Mouse (Mus musculus): ENCODE data around the gene Rrnad1. TPM values are rescaled to one million over a fixed set of nuclear protein-coding genes. Genes with fewer than 3 reads are reported as not detected.
A peak's percentile ranks its signal among the peaks of the same experiment; 100 is the strongest.
"Not testable (repeated sequence)": the region's sequence is repeated elsewhere in the genome, so short reads cannot be mapped to it uniquely, and the experiment has no call there.

The Rrnad1 gene
- total and polyA plus RNA-seq, 3 experiments = 10.9 to 21.1 TPM; not detected in 1

GRCm38 (mm10) chr3:87903821-87904220, 26.7 kb downstream of the Rrnad1 start:
- H3K27ac ChIP-seq (ENCODE audit: control insufficient read depth, low read depth, low read length) = peak overlapping the region; percentile 80
- peaks cover 0 to 32% of the 10 kb centered on the region in 2 experiments; a peak in 2 of 4 replicates for H3K4me1 ChIP-seq (ENCODE audit: control insufficient read depth in 1 of 2, insufficient read depth in 2 of 2, low read length in 2 of 2)
- peaks cover 0 to 16% of the 10 kb centered on the region in 2 experiments; a peak in 2 of 4 replicates for H3K36me3 ChIP-seq (ENCODE audit: control insufficient read depth in 1 of 2, insufficient read depth in 2 of 2, low read length in 2 of 2)
- DNase-seq (ENCODE audit: low read depth, low spot score) = peak; percentile 36
- peak overlapping the region; percentile 26; the same call in 1 of the 2 replicates for H3K9ac ChIP-seq (ENCODE audit: control insufficient read depth, low read depth, low read length, poor library complexity, severe bottlenecking)
- no peak for TF ChIP-seq NRF1 (IDR thresholded peaks at IDR 0.05; ENCODE audit: insufficient read depth, low read depth, low read length, poor library complexity, severe bottlenecking)
- no peak for TF ChIP-seq SMC3 (IDR thresholded peaks at IDR 0.05; ENCODE audit: low read depth, low read length)
- no peak for TF ChIP-seq KAT2A (conservative IDR thresholded peaks at IDR 0.05; ENCODE audit: low read depth, low read length)
- TF ChIP-seq EP300 (IDR thresholded peaks at IDR 0.05; ENCODE audit: low read depth in 1 of 2, low read length in 2 of 2) = no peak
- no peak for TF ChIP-seq CHD2 (IDR thresholded peaks at IDR 0.05; ENCODE audit: low read length)
- TF ChIP-seq HCFC1 (IDR thresholded peaks at IDR 0.05; ENCODE audit: low read depth, low read length) = no peak
- TF ChIP-seq CTCF (IDR thresholded peaks at IDR 0.05 in 2 of 3, conservative IDR thresholded peaks at IDR 0.05 in 1 of 3; ENCODE audit: control insufficient read depth in 1 of 3, insufficient read depth in 1 of 3, low read depth in 2 of 3, low read length in 3 of 3, poor library complexity in 1 of 3, severe bottlenecking in 1 of 3) = no peak
- no peak for TF ChIP-seq USF2 (IDR thresholded peaks at IDR 0.05; ENCODE audit: borderline replicate concordance in 1 of 2, insufficient read depth in 1 of 2, low read depth in 1 of 2, low read length in 2 of 2)
- H3K4me3 ChIP-seq (ENCODE audit: control insufficient read depth in 1 of 2, insufficient read depth in 1 of 2, low read depth in 2 of 2, low read length in 2 of 2) = no peak overlapping the region
- H3K79me2 ChIP-seq (ENCODE audit: control insufficient read depth, insufficient read depth, low read length, poor library complexity) = peaks cover 33% of the 10 kb centered on the region
- no peaks in the 10 kb centered on the region for H3K27me3 ChIP-seq (ENCODE audit: control insufficient read depth in 1 of 2, insufficient read depth in 2 of 2, low read length in 2 of 2)
- no peaks in the 10 kb centered on the region for H3K9me3 ChIP-seq (replicated peaks; ENCODE audit: insufficient read depth, low read length)

- H3K4me3 ChIP-seq (ENCODE audit: control insufficient read depth in 1 of 2, insufficient read depth in 1 of 2, low read depth in 2 of 2, low read length in 2 of 2); H3K9me3 ChIP-seq (replicated peaks; ENCODE audit: insufficient read depth, low read length); H3K36me3 ChIP-seq (ENCODE audit: control insufficient read depth in 1 of 2, insufficient read depth in 2 of 2, low read length in 2 of 2); DNase-seq (ENCODE audit: low read depth, low spot score); H3K27me3 ChIP-seq (ENCODE audit: control insufficient read depth in 1 of 2, insufficient read depth in 2 of 2, low read length in 2 of 2): not testable (repeated sequence)
- Histone ChIP-seq H3K27ac (ENCODE audit: control insufficient read depth, low read depth, low read length) (peak overlapping the region; percentile 98), H3K4me1 (ENCODE audit: control insufficient read depth in 1 of 2, insufficient read depth in 2 of 2, low read length in 2 of 2) (peaks cover 0 to 26% of the 10 kb centered on the region in 2 experiments; a peak in 2 of 4 replicates), H3K79me2 (ENCODE audit: control insufficient read depth, insufficient read depth, low read length, poor library complexity) (peaks cover 15% of the 10 kb centered on the region), H3K9ac (ENCODE audit: control insufficient read depth, low read depth, low read length, poor library complexity, severe bottlenecking) (peak overlapping the region; percentile 44)
Measured at GRCm38 (mm10) chr3:87901959-87902358, 28.6 kb downstream of the Rrnad1 start.

DNA sequence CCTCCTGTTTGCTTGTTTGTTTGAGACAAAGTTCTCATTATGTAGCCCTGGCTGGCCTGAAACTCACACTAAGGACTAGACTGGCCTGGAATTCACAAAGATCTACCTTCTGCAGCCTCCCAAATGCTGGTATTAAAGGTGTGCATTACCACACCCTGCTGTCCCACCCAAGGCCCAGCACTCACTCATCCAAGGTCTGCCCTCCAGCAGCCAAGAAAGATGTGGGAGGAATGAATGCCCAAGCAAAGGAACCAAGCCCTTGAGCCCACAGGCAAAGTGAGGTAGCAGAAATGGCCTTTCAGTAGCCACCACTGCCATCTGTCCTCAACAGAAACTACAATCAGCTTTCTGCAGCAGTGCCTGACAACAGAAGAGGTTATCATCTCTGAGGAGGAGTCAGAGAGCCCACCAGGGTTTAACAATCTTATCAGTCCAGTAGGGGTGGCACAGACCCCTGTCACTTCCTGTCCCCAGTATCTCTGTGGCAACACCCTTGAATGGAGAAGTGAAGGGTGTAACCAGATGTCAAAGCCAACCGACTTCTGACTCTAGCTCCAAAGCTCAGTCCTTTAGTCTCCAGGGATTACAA, 29.4 kb downstream of the Rrnad1 start:
- peaks cover 0 to 26% of the 10 kb centered on the region in 2 experiments; a peak in 2 of 4 replicates for H3K4me1 ChIP-seq (ENCODE audit: control insufficient read depth in 1 of 2, insufficient read depth in 2 of 2, low read length in 2 of 2)
- no peaks in the 10 kb centered on the region for H3K27me3 ChIP-seq (ENCODE audit: control insufficient read depth in 1 of 2, insufficient read depth in 2 of 2, low read length in 2 of 2)
- H3K9ac ChIP-seq (ENCODE audit: control insufficient read depth, low read depth, low read length, poor library complexity, severe bottlenecking) = peak overlapping the region; percentile 60
- H3K36me3 ChIP-seq (ENCODE audit: control insufficient read depth in 1 of 2, insufficient read depth in 2 of 2, low read length in 2 of 2) = peaks cover 0 to 5% of the 10 kb centered on the region in 2 experiments; a peak in 2 of 4 replicates
- no peaks in the 10 kb centered on the region for H3K9me3 ChIP-seq (replicated peaks; ENCODE audit: insufficient read depth, low read length)
- peak overlapping the region; percentile 98 for H3K27ac ChIP-seq (ENCODE audit: control insufficient read depth, low read depth, low read length)
- peaks cover 6% of the 10 kb centered on the region for H3K79me2 ChIP-seq (ENCODE audit: control insufficient read depth, insufficient read depth, low read length, poor library complexity)
- peak overlapping the region; percentile 42 for H3K4me3 ChIP-seq (ENCODE audit: control insufficient read depth in 1 of 2, insufficient read depth in 1 of 2, low read depth in 2 of 2, low read length in 2 of 2)
- peak; percentile 96 for DNase-seq (ENCODE audit: low read depth, low spot score)
- TF ChIP-seq CHD1 (IDR thresholded peaks at IDR 0.05; ENCODE audit: low read depth, low read length) (0 out of 2 replicates have a peak, but pooled peaks have one; percentile 41), MAFK (IDR thresholded peaks at IDR 0.05; ENCODE audit: borderline replicate concordance, low read depth, low read length) (no peak; the same call in 1 of the 2 replicates), ZNF384 (IDR thresholded peaks at IDR 0.05; ENCODE audit: low read depth, low read length) (no peak), ZKSCAN1 (IDR thresholded peaks at IDR 0.05; ENCODE audit: low read depth, low read length) (no peak), TBP (IDR thresholded peaks at IDR 0.05; ENCODE audit: low read depth, low read length) (peak; percentile 89), GABPA (IDR thresholded peaks at IDR 0.05; ENCODE audit: low read depth, low read length) (no peak), NELFE (IDR thresholded peaks at IDR 0.05; ENCODE audit: low read depth, low read length) (peak; percentile 66), MYC (IDR thresholded peaks at IDR 0.05; ENCODE audit: low read depth, low read length) (peak; percentile 80; the same call in 1 of the 2 replicates), MYB (IDR thresholded peaks at IDR 0.05; ENCODE audit: low read depth, low read length) (peak; percentile 96), ZC3H11A (IDR thresholded peaks at IDR 0.05; ENCODE audit: low read depth, low read length) (no peak), NRF1 (IDR thresholded peaks at IDR 0.05; ENCODE audit: insufficient read depth, low read depth, low read length, poor library complexity, severe bottlenecking) (no peak), SIN3A (IDR thresholded peaks at IDR 0.05; ENCODE audit: low read length) (peak; percentile 98), USF1 (IDR thresholded peaks at IDR 0.05; ENCODE audit: low read depth, low read length) (no peak), GATA1 (IDR thresholded peaks at IDR 0.05; ENCODE audit: low read depth, low read length) (peak; percentile 100), POLR2AphosphoS2 (IDR thresholded peaks at IDR 0.05; ENCODE audit: low read length) (peak; percentile 87), RAD21 (IDR thresholded peaks at IDR 0.05; ENCODE audit: low read depth, low read length) (no peak), ELF1 (IDR thresholded peaks at IDR 0.05; ENCODE audit: low read depth, low read length) (peak; percentile 55; the same call in 1 of the 2 replicates), POLR2A (IDR thresholded peaks at IDR 0.05; ENCODE audit: control insufficient read depth in 1 of 2, insufficient read depth in 1 of 2, low read depth in 1 of 2, low read length in 2 of 2, poor library complexity in 1 of 2) (peak; percentile 33 to 54; a peak in 2 of 4 replicates), SMC3 (IDR thresholded peaks at IDR 0.05; ENCODE audit: low read depth, low read length) (no peak)
